Mouse (Mus musculus): Measurements from ENCODE around the gene S1pr3. TPM values are rescaled to one million over a fixed set of nuclear protein-coding genes. Genes with fewer than 3 reads are reported as not detected.

S1pr3 gene
- polyA plus RNA-seq, 1 experiment from 2014 or later, result 40.4 TPM

DNA sequence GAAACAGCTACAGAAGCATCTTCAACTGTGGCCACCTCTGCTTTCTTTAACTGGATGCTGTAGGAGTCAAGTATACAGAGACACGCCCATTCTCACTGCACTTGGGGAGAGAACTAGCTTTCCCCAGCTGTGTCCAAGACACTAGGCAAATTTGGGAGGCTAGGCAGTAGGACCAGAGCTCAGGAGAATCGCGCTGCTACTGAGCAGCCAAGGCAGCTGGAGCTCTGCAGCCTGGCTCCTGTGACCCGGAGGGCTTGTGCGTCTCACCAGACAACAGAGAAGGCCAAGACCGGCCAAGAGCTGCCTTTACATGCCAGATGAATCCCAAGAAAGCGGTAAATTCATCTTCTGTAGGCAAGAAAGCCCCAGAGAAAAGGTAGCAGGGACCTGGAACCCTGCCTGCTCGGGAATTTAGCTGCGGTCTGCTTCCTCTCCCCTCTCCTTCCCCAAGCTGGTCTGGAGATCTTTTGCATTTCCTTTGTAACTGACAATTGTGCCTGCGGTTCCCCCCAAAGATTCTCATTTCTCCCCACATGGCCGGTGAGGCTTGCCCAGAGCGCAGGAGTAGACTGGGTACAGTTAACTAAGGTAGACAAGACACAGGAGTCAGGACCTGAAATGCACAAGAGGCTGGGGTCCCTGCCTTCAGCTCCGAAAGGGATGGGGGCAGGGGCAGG, 760 bp upstream of the S1pr3 start:
- H3K36me3 ChIP-seq, result no peaks in the 10 kb centered on the region
- peak overlapping the region; percentile 44; the same call in 1 of the 2 replicates for H3K4me3 ChIP-seq
- H3K4me2 ChIP-seq (replicated peaks), result peak overlapping the region; percentile 68; the same call in 1 of the 2 replicates
- 24% methylated on average over 13 of the region's 13 CpGs for WGBS
- H3K9me3 ChIP-seq, result no peaks in the 10 kb centered on the region
- H3K9ac ChIP-seq (replicated peaks), result no peak overlapping the region
- H3K27me3 ChIP-seq, result peaks cover 38% of the 10 kb centered on the region
- H3K27ac ChIP-seq (replicated peaks), result no peak overlapping the region
- ATAC-seq (ENCODE audit: low FRiP score, low read depth), result no peak
- peaks cover 19% of the 10 kb centered on the region for H3K4me1 ChIP-seq

DNA sequence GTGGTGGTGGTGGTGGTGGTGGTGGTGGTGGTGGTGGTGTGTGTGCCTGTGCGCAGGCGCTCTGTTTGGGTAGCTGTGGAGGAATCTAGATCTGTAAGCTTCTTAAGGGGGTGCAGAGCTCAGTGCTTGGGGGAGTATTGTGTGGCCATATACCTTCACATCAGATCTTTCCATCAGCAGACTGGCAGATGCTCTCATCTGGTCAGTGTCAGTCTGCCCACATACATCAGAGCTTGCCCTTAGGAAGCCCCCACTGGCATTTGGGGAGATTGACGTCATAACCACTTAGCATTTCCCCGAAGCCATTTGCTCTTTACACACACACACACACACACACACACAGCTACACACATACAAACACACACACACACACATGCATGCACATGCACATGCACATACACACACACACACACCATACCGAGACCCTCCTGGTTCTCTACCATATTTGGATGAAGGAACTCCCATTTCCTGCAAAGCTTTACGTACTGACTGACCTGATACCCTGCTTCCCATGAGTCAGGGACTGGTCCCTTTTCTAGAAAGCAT, 1.6 kb downstream of the S1pr3 start:
- peaks cover 38% of the 10 kb centered on the region for H3K27me3 ChIP-seq
- H3K36me3 ChIP-seq, result 0 out of 2 replicates have a peak, but pooled peaks cover 5% of the 10 kb centered on the region
- 74% methylated on average over 6 of the region's 6 CpGs for WGBS
- H3K4me2 ChIP-seq (replicated peaks), result peak overlapping the region; percentile 68
- H3K9ac ChIP-seq (replicated peaks), result no peak overlapping the region
- no peaks in the 10 kb centered on the region for H3K9me3 ChIP-seq
- H3K4me3 ChIP-seq, result peak overlapping the region; percentile 9; the same call in 1 of the 2 replicates
- H3K4me1 ChIP-seq, result peaks cover 19% of the 10 kb centered on the region
- H3K27ac ChIP-seq (replicated peaks), result no peak overlapping the region
- no peak for ATAC-seq (ENCODE audit: low FRiP score, low read depth)

DNA sequence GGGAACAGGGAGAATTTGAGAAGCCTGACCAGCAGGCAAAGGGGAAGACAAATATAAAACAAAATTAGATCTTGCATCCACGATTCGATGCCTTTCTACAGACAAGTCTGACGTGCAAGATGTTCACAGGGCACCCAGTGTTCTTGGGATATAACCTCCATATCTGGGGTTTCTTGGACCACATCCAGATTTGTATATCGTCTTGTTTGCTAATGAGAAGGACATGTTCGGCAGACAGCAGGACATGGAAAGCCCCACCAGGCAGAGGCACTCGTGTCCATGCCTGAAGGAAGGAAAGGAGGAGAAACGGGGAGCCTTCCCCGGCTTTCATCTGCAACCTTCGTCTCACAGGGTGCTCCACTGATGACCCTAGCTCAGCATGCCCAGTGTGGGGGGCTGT, 2.8 kb downstream of the S1pr3 start:
- Histone ChIP-seq H3K4me1 (peaks cover 19% of the 10 kb centered on the region), H3K9ac (replicated peaks) (no peak overlapping the region), H3K27me3 (peaks cover 38% of the 10 kb centered on the region), H3K9me3 (no peaks in the 10 kb centered on the region), H3K4me2 (replicated peaks) (no peak overlapping the region), H3K4me3 (no peak overlapping the region), H3K36me3 (0 out of 2 replicates have a peak, but pooled peaks cover 6% of the 10 kb centered on the region), H3K27ac (replicated peaks) (no peak overlapping the region)
- WGBS, result 76% methylated on average over 9 of the region's 9 CpGs
- no peak for ATAC-seq (ENCODE audit: low FRiP score, low read depth)

DNA sequence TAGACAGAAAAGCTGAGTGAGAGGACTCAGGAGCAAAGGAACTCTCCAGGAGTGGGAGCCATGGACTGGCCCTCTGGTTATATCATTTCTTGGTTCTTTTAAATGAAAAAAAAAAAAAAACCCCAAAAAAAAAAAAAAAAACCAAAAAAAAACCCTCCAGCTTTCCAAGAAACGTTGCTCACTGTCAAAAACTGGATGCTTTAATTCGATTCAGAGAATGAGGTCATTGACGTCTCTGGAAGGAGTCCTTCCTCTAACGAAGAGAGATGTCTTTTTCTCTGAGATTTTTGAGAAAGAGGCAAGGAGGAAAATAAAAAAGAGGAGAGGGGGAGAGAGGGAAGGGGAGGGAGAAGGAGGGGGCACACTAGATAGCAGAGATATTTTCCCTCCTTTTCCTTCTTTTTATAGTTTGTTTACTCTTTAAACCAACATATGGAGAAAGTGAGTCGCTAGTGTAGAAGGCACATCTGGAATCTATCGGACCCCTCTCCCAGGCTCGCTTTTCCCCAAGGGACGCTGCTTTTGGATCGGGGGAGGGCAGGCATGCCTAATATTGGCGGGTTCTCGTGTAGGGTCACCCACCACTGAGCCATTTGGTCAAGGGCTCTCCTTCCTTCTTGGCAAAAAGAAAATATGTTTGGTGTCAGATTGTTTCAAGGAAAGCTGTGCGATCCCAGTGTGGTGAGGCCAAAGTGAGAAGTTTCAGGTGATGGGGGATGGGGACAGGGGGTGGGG, 3.4 kb downstream of the S1pr3 start:
- no peak overlapping the region for H3K9ac ChIP-seq (replicated peaks)
- H3K4me1 ChIP-seq, result peaks cover 21% of the 10 kb centered on the region
- H3K27ac ChIP-seq (replicated peaks), result no peak overlapping the region
- no peak overlapping the region for H3K4me2 ChIP-seq (replicated peaks)
- whole genome bisulfite sequencing, result 68% methylated on average over 12 of the region's 12 CpGs
- H3K9me3 ChIP-seq, result no peaks in the 10 kb centered on the region
- peaks cover 35% of the 10 kb centered on the region for H3K27me3 ChIP-seq
- 0 out of 2 replicates have a peak, but pooled peaks cover 6% of the 10 kb centered on the region for H3K36me3 ChIP-seq
- H3K4me3 ChIP-seq, result no peak overlapping the region
- no peak for ATAC-seq (ENCODE audit: low FRiP score, low read depth)

DNA sequence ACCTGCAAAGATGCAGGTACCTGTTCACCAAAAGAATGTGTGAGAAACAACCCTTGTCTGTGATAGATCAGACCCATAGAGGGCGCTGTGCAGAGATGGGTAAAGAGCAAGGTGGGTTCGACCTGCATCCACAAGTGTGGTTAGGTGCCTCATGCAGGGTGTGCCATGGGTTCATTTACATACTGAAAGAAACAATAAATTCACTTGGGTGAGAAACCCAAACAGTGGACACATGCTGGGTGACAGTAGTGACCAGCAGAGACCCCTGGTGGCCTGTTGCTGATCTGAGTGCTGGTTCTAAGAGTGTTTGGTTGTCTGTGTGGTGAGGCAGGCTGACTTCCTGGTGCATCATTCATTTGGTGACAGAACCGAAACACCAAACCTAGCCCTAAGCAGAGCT, 5.0 kb downstream of the S1pr3 start:
- no peak overlapping the region for H3K27ac ChIP-seq (replicated peaks)
- 75% methylated on average over 3 of the region's 3 CpGs for WGBS

DNA sequence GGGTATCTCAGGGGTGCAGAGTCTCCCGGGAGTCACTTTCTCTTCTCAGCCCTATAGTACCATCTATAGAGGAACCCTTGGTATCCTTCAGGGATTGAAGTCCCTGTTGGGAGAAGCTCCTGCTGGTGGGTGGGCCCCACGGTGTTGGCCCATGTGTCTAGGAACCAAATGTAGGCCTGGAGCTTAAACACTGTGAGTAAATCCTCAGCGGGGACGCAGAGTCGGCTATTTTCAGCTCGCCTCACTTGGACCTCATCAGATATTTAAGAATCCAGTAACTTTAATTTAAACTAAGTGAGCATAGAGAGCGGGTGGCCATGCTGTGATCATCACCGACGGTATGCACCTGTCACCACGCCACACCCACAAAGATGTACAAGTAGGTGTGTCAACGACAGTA, 8.3 kb downstream of the S1pr3 start:
- H3K4me1 ChIP-seq, result peaks cover 19% of the 10 kb centered on the region
- H3K4me2 ChIP-seq (replicated peaks), result no peak overlapping the region
- no peaks in the 10 kb centered on the region for H3K9me3 ChIP-seq
- H3K27me3 ChIP-seq, result 0 out of 2 replicates have a peak, but pooled peaks cover 4% of the 10 kb centered on the region
- ATAC-seq (ENCODE audit: low FRiP score, low read depth), result no peak
- H3K4me3 ChIP-seq, result no peak overlapping the region
- H3K27ac ChIP-seq (replicated peaks), result no peak overlapping the region
- no peak overlapping the region for H3K9ac ChIP-seq (replicated peaks)
- H3K36me3 ChIP-seq, result 0 out of 2 replicates have a peak, but pooled peaks cover 6% of the 10 kb centered on the region
- 91% methylated on average over 11 of the region's 11 CpGs for WGBS

More for the DNA sequence above, 5.0 kb downstream of the S1pr3 start:
- Histone ChIP-seq H3K9ac (replicated peaks) (no peak overlapping the region), H3K4me2 (replicated peaks) (no peak overlapping the region), H3K36me3 (0 out of 2 replicates have a peak, but pooled peaks cover 6% of the 10 kb centered on the region), H3K4me3 (no peak overlapping the region), H3K27me3 (peaks cover 19% of the 10 kb centered on the region), H3K9me3 (no peaks in the 10 kb centered on the region), H3K4me1 (peaks cover 26% of the 10 kb centered on the region)
- ATAC-seq (ENCODE audit: low FRiP score, low read depth), result no peak

DNA sequence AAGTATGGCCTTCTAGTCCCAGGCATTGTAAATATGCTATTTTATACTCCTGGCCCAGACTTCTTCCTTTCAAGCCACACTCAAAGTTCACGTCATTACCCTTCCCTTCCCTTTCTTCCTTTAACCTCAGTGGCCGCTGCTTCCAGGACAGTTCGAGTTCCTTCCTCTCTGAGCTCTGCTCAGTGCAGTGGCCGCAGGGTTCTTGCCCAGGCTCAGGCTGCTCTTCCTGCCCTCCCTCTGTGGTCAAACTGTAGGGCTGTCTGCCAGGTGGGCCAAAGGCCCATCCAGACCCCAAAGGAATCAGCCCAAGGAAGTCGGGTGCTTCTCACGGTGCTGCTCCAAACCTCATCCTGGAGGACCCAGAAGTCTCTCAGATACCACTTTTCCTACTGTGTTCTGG, 9.4 kb downstream of the S1pr3 start:
- H3K27me3 ChIP-seq, result 0 out of 2 replicates have a peak, but pooled peaks cover 4% of the 10 kb centered on the region
- H3K4me2 ChIP-seq (replicated peaks), result peak overlapping the region; percentile 46
- WGBS, result 61% methylated on average over 6 of the region's 6 CpGs
- H3K27ac ChIP-seq (replicated peaks), result peak overlapping the region; percentile 36; the same call in 1 of the 2 replicates
- peaks cover 19% of the 10 kb centered on the region for H3K4me1 ChIP-seq
- no peak for ATAC-seq (ENCODE audit: low FRiP score, low read depth)
- H3K9ac ChIP-seq (replicated peaks), result peak overlapping the region; percentile 55
- H3K4me3 ChIP-seq, result peak overlapping the region; percentile 23
- 0 out of 2 replicates have a peak, but pooled peaks cover 6% of the 10 kb centered on the region for H3K36me3 ChIP-seq
- no peaks in the 10 kb centered on the region for H3K9me3 ChIP-seq

DNA sequence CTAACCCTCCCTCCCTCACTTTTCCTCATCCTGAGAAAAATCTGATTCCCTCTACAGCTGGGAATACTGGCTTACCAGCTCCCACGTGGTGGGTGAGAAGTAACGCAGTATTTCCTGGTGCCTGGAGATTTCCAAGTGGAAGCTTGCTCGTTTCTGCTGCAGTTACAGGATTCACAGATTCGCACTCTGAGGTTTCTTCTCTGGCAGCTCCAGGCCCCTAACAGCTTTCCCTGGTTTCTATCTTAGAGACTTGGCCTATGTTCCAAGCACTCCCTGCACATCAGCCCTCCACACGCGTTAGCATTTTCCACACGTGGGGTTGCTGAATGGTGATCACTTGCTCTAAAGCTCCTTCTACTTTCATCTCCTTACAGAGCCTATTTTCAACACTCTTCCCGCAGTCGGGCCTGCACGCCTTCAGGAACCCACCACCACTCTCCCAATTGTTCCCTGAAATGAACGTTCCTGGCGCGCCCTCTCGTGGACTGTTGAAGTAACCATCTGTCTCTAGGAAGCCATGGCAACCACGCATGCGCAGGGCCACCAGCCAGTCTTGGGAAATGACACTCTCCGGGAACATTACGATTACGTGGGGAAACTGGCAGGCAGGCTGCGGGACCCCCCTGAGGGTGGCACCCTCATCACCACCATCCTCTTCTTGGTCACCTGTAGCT, 10.0 kb downstream of the S1pr3 start:
- 0 out of 2 replicates have a peak, but pooled peaks cover 6% of the 10 kb centered on the region for H3K36me3 ChIP-seq
- WGBS, result 5% methylated on average over 20 of the region's 20 CpGs
- H3K4me3 ChIP-seq, result peak overlapping the region; percentile 23
- H3K9me3 ChIP-seq, result no peaks in the 10 kb centered on the region
- peak overlapping the region; percentile 46 for H3K4me2 ChIP-seq (replicated peaks)
- H3K27ac ChIP-seq (replicated peaks), result peak overlapping the region; percentile 36
- H3K9ac ChIP-seq (replicated peaks), result peak overlapping the region; percentile 55
- 0 out of 2 replicates have a peak, but pooled peaks cover 4% of the 10 kb centered on the region for H3K27me3 ChIP-seq
- H3K4me1 ChIP-seq, result peaks cover 19% of the 10 kb centered on the region
- peak; percentile 82 for ATAC-seq (ENCODE audit: low FRiP score, low read depth)

DNA sequence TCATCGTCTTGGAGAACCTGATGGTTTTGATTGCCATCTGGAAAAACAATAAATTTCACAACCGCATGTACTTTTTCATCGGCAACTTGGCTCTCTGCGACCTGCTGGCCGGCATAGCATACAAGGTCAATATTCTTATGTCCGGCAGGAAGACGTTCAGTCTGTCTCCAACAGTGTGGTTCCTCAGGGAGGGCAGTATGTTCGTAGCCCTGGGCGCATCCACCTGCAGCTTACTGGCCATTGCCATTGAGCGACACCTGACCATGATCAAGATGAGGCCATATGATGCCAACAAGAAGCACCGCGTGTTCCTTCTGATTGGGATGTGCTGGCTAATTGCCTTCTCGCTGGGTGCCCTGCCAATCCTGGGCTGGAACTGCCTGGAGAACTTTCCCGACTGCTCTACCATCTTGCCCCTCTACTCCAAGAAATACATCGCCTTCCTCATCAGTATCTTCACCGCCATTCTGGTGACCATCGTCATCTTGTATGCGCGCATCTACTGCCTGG, 10.6 kb downstream of the S1pr3 start:
- Histone ChIP-seq H3K4me2 (replicated peaks) (peak overlapping the region; percentile 46), H3K9ac (replicated peaks) (peak overlapping the region; percentile 41), H3K9me3 (no peaks in the 10 kb centered on the region), H3K4me3 (no peak overlapping the region), H3K27me3 (0 out of 2 replicates have a peak, but pooled peaks cover 4% of the 10 kb centered on the region), H3K4me1 (peaks cover 19% of the 10 kb centered on the region), H3K27ac (replicated peaks) (no peak overlapping the region), H3K36me3 (0 out of 2 replicates have a peak, but pooled peaks cover 6% of the 10 kb centered on the region)
- 80% methylated on average over 19 of the region's 19 CpGs for WGBS
- peak; percentile 59 for ATAC-seq (ENCODE audit: low FRiP score, low read depth)

DNA sequence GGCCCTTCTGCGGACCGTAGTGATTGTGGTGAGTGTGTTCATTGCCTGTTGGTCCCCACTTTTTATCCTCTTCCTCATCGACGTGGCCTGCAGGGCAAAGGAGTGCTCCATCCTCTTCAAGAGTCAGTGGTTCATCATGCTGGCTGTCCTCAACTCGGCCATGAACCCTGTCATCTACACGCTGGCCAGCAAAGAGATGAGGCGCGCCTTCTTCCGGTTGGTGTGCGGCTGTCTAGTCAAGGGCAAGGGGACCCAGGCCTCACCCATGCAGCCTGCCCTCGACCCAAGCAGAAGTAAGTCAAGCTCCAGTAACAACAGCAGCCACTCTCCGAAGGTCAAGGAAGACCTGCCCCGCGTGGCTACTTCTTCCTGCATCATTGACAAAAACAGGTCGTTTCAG, 11.1 kb downstream of the S1pr3 start:
- no peak for ATAC-seq (ENCODE audit: low FRiP score, low read depth)
- 92% methylated on average over 15 of the region's 15 CpGs for WGBS
- no peak overlapping the region for H3K4me3 ChIP-seq

DNA sequence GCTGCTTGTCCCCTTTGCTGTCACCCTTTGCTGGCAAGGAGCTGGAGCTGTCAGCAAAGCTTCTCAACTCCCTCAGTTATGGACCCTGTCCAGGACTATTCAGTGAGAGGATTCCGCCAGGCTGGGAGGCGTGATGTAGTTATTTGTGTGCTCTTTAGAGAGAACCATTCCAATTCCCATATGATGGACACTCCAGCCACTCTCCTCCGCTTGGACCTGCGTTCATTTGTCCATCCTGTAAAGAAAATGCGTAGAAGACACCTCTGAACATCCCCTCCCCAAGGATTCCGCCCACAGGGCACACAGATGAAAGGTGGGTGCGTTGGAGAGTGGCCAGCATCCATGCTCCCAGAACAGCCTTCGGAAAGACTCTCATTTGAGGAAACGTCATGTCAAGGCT, 12.4 kb downstream of the S1pr3 start:
- H3K27ac ChIP-seq (replicated peaks), result no peak overlapping the region

More for the DNA sequence above, 11.1 kb downstream of the S1pr3 start:
- no peak overlapping the region for H3K27ac ChIP-seq (replicated peaks)
- H3K4me2 ChIP-seq (replicated peaks), result no peak overlapping the region
- no peaks in the 10 kb centered on the region for H3K9me3 ChIP-seq
- H3K36me3 ChIP-seq, result 0 out of 2 replicates have a peak, but pooled peaks cover 6% of the 10 kb centered on the region
- H3K9ac ChIP-seq (replicated peaks), result no peak overlapping the region
- peaks cover 19% of the 10 kb centered on the region for H3K4me1 ChIP-seq
- H3K27me3 ChIP-seq, result 0 out of 2 replicates have a peak, but pooled peaks cover 4% of the 10 kb centered on the region

More for the DNA sequence above, 12.4 kb downstream of the S1pr3 start:
- 0 out of 2 replicates have a peak, but pooled peaks cover 4% of the 10 kb centered on the region for H3K27me3 ChIP-seq
- peaks cover 19% of the 10 kb centered on the region for H3K4me1 ChIP-seq
- WGBS, result 90% methylated on average over 9 of the region's 9 CpGs
- no peaks in the 10 kb centered on the region for H3K9me3 ChIP-seq
- H3K9ac ChIP-seq (replicated peaks), result no peak overlapping the region
- no peak overlapping the region for H3K4me2 ChIP-seq (replicated peaks)
- no peak overlapping the region for H3K4me3 ChIP-seq
- no peaks in the 10 kb centered on the region for H3K36me3 ChIP-seq
- ATAC-seq (ENCODE audit: low FRiP score, low read depth), result no peak
